Mouse (Mus musculus): Measurements from ENCODE around the gene C1ql4. TPM values are rescaled to one million over a fixed set of nuclear protein-coding genes. Genes with fewer than 3 reads are reported as not detected.

C1ql4 gene
- polyA plus RNA-seq, 1 experiment from 2014 or later, result not detected

DNA sequence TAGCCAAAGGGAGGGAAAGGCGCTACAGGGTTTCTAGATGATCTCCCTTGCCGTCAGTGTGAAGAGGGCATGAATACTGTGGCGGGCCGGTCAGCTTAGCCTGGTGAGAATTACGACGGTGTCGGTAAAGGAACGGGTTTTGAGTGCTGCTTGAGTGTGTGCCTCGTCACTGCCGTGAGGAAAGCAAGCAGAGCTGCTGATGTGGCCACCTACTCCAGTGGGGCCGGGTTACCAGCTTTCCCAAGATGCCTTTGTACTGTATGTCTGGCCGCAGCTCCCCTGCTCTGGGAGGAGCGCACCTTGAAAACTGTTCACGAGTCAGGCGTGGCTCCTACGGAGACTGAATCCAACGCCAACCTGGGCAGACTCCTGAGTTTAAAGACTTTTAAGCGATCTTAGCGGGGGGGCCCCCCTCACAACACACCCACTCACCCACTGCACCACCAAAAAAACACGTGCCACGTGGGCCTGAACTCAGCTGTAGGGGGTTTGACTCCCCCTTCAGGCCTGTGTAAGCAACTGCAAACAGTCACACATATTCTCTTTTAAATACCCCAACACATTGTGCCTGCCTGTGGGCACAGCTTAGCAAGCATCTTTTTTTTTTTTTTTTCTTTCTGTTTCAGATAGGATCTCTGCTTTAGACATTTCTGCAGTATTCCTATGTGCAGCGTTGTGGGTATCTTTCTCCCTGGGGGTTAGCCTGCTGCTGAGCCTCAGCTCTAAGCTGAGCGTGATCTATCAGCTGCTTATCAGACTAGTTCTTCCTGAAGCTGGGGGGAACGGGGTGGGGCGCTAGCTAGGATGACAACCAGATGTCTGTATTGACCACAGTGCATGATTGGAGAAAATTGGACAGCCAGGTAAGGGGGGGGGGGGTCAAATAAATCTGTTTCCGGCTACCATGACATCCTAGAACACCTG is 47.4 kb downstream of the C1ql4 start:
- Histone ChIP-seq H3K9me3 (ENCODE audit: low read length) (no peaks in the 10 kb centered on the region), H3K4me1 (ENCODE audit: insufficient read depth, low read depth, low read length) (no peaks in the 10 kb centered on the region), H3K27me3 (replicated peaks; ENCODE audit: insufficient read depth, low read length) (no peaks in the 10 kb centered on the region), H3K9ac (replicated peaks; ENCODE audit: low read depth) (no peak overlapping the region), H3K4me2 (replicated peaks; ENCODE audit: low read depth, low read length) (no peak overlapping the region), H3K36me3 (ENCODE audit: insufficient read depth, low read length) (peaks cover 3% of the 10 kb centered on the region; the same call in 1 of the 2 replicates), H3K4me3 (ENCODE audit: low read depth, low read length) (no peak overlapping the region), H3K27ac (ENCODE audit: low read length) (no peak overlapping the region)
- whole genome bisulfite sequencing, result 53% methylated on average over 26 of the region's 26 CpGs
- peak; percentile 59 for TF ChIP-seq CTCF (IDR thresholded peaks at IDR 0.05)
- TF ChIP-seq EP300 (IDR thresholded peaks at IDR 0.05), result no peak
- ATAC-seq (peak; percentile 65), DNase-seq (ENCODE audit: low spot score) (peak; percentile 64)

DNA sequence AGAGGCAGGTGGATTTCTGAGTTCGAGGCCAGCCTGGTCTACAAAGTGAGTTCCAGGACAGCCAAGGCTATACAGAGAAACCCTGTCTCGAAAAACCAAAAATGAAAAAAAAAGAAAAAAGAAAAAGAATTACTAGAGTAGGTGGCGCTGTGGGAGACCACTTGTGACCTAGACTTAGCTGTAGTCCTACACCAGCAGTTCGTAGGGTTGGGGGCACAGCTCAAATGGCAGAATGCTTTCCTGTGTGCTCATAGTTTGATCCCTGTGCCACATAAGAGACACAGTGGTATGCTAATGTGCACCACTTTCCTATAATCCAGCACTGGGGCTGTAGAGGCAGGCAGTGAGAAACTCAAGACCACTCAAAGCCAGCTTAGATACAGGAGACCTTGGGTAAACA is 48.3 kb downstream of the C1ql4 start:
- no peak overlapping the region for H3K4me3 ChIP-seq (ENCODE audit: low read depth, low read length)
- no peak for ATAC-seq
- H3K36me3 ChIP-seq (ENCODE audit: insufficient read depth, low read length), result peaks cover 9% of the 10 kb centered on the region; the same call in 1 of the 2 replicates
- DNase-seq (ENCODE audit: low spot score), result no peak
- TF ChIP-seq EP300 (IDR thresholded peaks at IDR 0.05), result no peak
- 0 out of 2 replicates have a peak, but pooled peaks have one; percentile 4 for TF ChIP-seq CTCF (IDR thresholded peaks at IDR 0.05)
- no peak overlapping the region for H3K4me2 ChIP-seq (replicated peaks; ENCODE audit: low read depth, low read length)
- H3K9me3 ChIP-seq (ENCODE audit: low read length), result no peaks in the 10 kb centered on the region
- no peaks in the 10 kb centered on the region for H3K4me1 ChIP-seq (ENCODE audit: insufficient read depth, low read depth, low read length)
- WGBS, result 60% methylated on average over 4 of the region's 4 CpGs
- H3K9ac ChIP-seq (replicated peaks; ENCODE audit: low read depth), result no peak overlapping the region
- no peak overlapping the region for H3K27ac ChIP-seq (ENCODE audit: low read length)
- no peaks in the 10 kb centered on the region for H3K27me3 ChIP-seq (replicated peaks; ENCODE audit: insufficient read depth, low read length)

DNA sequence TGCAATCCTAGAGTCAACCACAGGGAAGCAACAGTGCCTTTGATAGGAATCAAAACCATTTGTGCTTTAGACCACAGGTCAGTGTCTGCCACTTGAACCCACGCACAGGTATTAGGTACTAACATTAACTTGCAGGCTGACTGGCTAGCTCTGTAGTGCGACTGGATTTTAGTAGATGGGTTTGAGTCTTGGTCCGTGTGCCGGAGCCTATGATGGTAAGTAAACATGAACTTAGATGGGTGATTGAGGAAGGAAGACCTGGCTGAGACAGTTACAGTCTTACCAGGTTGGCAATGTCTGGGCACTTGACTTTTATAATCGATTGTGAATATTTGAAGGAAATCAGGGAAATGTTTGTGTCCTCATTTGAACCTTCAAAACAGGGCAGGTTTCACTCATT is 48.8 kb downstream of the C1ql4 start:
- no peak overlapping the region for H3K4me2 ChIP-seq (replicated peaks; ENCODE audit: low read depth, low read length)
- H3K36me3 ChIP-seq (ENCODE audit: insufficient read depth, low read length), result peaks cover 9% of the 10 kb centered on the region; the same call in 1 of the 2 replicates
- no peak overlapping the region for H3K4me3 ChIP-seq (ENCODE audit: low read depth, low read length)
- no peak overlapping the region for H3K9ac ChIP-seq (replicated peaks; ENCODE audit: low read depth)
- WGBS, result 89% methylated on average over 5 of the region's 5 CpGs
- H3K9me3 ChIP-seq (ENCODE audit: low read length), result no peaks in the 10 kb centered on the region
- no peak overlapping the region for H3K27ac ChIP-seq (ENCODE audit: low read length)
- TF ChIP-seq CTCF (IDR thresholded peaks at IDR 0.05) (no peak), EP300 (IDR thresholded peaks at IDR 0.05) (no peak)
- no peak for DNase-seq (ENCODE audit: low spot score)
- H3K4me1 ChIP-seq (ENCODE audit: insufficient read depth, low read depth, low read length), result no peaks in the 10 kb centered on the region
- ATAC-seq, result no peak
- H3K27me3 ChIP-seq (replicated peaks; ENCODE audit: insufficient read depth, low read length), result no peaks in the 10 kb centered on the region

DNA sequence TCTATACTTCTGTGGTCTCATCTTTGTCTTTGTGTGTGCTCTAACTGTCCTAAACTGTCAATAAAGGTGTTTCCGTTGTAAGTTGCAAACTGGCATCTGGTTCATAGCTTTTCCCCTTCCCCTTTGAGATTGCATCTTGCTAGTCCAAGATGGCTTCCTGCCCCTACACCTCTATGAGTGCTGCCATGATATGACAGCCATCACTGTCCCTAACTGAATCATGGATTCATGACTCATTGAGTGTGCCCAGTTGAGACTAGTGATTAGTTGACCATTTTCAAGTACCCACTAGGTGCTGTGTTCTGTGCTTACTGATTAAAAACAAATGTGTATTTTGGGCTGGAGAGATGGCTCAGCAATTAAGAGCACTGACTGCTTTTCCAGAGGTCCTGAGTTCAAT is 49.6 kb downstream of the C1ql4 start:
- Histone ChIP-seq H3K9ac (replicated peaks; ENCODE audit: low read depth) (no peak overlapping the region), H3K4me2 (replicated peaks; ENCODE audit: low read depth, low read length) (no peak overlapping the region), H3K4me1 (ENCODE audit: insufficient read depth, low read depth, low read length) (peaks cover 4% of the 10 kb centered on the region; the same call in 1 of the 2 replicates), H3K9me3 (ENCODE audit: low read length) (no peaks in the 10 kb centered on the region), H3K27me3 (replicated peaks; ENCODE audit: insufficient read depth, low read length) (no peaks in the 10 kb centered on the region), H3K27ac (ENCODE audit: low read length) (no peak overlapping the region), H3K4me3 (ENCODE audit: low read depth, low read length) (no peak overlapping the region), H3K36me3 (ENCODE audit: insufficient read depth, low read length) (peaks cover 9% of the 10 kb centered on the region; the same call in 1 of the 2 replicates)
- TF ChIP-seq CTCF (IDR thresholded peaks at IDR 0.05) (no peak), EP300 (IDR thresholded peaks at IDR 0.05) (no peak)
- no peak for ATAC-seq
- DNase-seq (ENCODE audit: low spot score), result no peak
- WGBS, result 95% methylated on average over 1 of the region's 1 CpGs

DNA sequence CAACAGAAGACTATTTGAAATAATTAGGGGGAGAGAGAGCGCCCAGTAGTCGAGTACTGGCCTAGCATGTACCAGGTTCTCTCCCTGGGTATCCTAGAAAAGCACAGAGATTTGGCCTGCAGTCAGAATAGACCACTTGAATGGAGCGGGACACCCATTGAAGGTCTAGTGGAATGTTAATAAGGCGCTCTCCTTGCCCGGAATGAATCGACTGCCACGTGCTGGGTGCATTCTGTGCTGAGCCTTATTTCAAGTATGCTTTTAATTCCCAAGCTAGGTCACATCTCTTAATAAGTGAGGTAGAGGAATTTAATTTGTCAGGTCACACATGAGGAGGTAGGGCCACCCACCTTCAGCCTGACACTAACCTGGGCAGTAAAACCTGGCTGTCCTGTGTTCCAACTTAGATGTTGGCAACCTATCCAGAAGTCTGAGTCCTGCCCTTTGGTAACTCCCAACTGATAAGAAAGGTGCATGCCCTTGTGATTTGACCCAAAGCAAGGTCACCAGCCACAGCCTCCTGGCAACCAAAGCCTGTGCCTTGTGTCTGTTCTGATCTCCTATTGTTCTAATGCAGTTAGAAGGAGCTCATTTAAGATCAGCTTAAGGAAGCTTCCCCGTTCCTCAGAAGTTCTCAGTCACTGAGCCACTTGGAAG is 51.2 kb downstream of the C1ql4 start:
- H3K27ac ChIP-seq (ENCODE audit: low read length), result no peak overlapping the region
- 70% methylated on average over 8 of the region's 8 CpGs for WGBS
- H3K9ac ChIP-seq (replicated peaks; ENCODE audit: low read depth), result no peak overlapping the region
- peaks cover 10% of the 10 kb centered on the region; the same call in 1 of the 2 replicates for H3K4me1 ChIP-seq (ENCODE audit: insufficient read depth, low read depth, low read length)
- no peaks in the 10 kb centered on the region for H3K27me3 ChIP-seq (replicated peaks; ENCODE audit: insufficient read depth, low read length)
- peak; percentile 55; the same call in 1 of the 2 replicates for TF ChIP-seq EP300 (IDR thresholded peaks at IDR 0.05)
- no peak for TF ChIP-seq CTCF (IDR thresholded peaks at IDR 0.05)
- DNase-seq (ENCODE audit: low spot score), result peak; percentile 66
- no peak overlapping the region for H3K4me3 ChIP-seq (ENCODE audit: low read depth, low read length)
- H3K9me3 ChIP-seq (ENCODE audit: low read length), result no peaks in the 10 kb centered on the region
- peak; percentile 74 for ATAC-seq
- peaks cover 9% of the 10 kb centered on the region; the same call in 1 of the 2 replicates for H3K36me3 ChIP-seq (ENCODE audit: insufficient read depth, low read length)
- no peak overlapping the region for H3K4me2 ChIP-seq (replicated peaks; ENCODE audit: low read depth, low read length)

DNA sequence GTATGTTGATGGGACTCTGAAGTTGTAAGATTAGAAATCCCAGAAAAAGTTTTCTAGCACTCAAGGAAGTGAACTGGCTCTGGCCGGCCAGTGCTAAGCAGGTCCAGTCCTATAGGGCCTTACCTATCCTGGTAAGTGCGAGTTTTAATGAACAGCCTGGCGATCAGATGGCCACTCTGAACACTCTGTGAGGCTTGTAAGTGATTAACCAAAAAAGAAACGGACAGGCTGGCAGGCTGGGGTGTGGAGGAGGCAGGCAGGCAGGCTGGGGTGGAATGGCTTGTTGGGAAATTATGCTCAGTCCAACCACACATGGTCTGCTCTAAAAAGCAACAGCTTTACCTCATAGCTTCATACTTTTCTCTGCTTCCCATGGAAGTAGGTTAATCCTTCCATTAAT is 52.2 kb downstream of the C1ql4 start:
- H3K27me3 ChIP-seq (replicated peaks; ENCODE audit: insufficient read depth, low read length), result no peaks in the 10 kb centered on the region
- H3K4me3 ChIP-seq (ENCODE audit: low read depth, low read length), result no peak overlapping the region
- H3K36me3 ChIP-seq (ENCODE audit: insufficient read depth, low read length), result peaks cover 9% of the 10 kb centered on the region; the same call in 1 of the 2 replicates
- DNase-seq (ENCODE audit: low spot score), result no peak
- H3K27ac ChIP-seq (ENCODE audit: low read length), result no peak overlapping the region
- no peak overlapping the region for H3K9ac ChIP-seq (replicated peaks; ENCODE audit: low read depth)
- H3K4me2 ChIP-seq (replicated peaks; ENCODE audit: low read depth, low read length), result no peak overlapping the region
- peaks cover 14% of the 10 kb centered on the region; the same call in 1 of the 2 replicates for H3K4me1 ChIP-seq (ENCODE audit: insufficient read depth, low read depth, low read length)
- 68% methylated on average over 4 of the region's 4 CpGs for WGBS
- no peak for ATAC-seq
- H3K9me3 ChIP-seq (ENCODE audit: low read length), result no peaks in the 10 kb centered on the region
- TF ChIP-seq CTCF (IDR thresholded peaks at IDR 0.05) (no peak), EP300 (IDR thresholded peaks at IDR 0.05) (no peak)

Small RNA genes within 50 kb of the gene (microRNA-seq; reads per million reads assigned to microRNA genes)
- gene Mir6960, result not detected

Other genes starting within 250 kb of the C1ql4 start
- gene Kmt2d, start 216.6 kb downstream of the C1ql4 start, polyA plus RNA-seq (2015; fragmentation: Nextera tagmentation; extraction: Ambion mirVana), result 8.7 and 11.1 TPM in 2 replicates
- 8.1 and 10.2 TPM in 2 replicates for gene Rhebl1, start 193.3 kb downstream of the C1ql4 start, polyA plus RNA-seq (2015; fragmentation: Nextera tagmentation; extraction: Ambion mirVana)
- 5.1 and 6.6 TPM in 2 replicates for gene Dhh, start 189.3 kb downstream of the C1ql4 start, polyA plus RNA-seq (2015; fragmentation: Nextera tagmentation; extraction: Ambion mirVana)
- gene Lmbr1l, start 169.6 kb downstream of the C1ql4 start, polyA plus RNA-seq (2015; fragmentation: Nextera tagmentation; extraction: Ambion mirVana), result 16.5 and 17.0 TPM in 2 replicates
- 415 and 427 TPM in 2 replicates for gene Tuba1b, start 153.3 kb downstream of the C1ql4 start, polyA plus RNA-seq (2015; fragmentation: Nextera tagmentation; extraction: Ambion mirVana)
- not detected in 2 replicates for gene Gm49450, start 134.3 kb downstream of the C1ql4 start, polyA plus RNA-seq (2015; fragmentation: Nextera tagmentation; extraction: Ambion mirVana)
- 881 and 945 TPM in 2 replicates for gene Tuba1a, start 134.1 kb downstream of the C1ql4 start, polyA plus RNA-seq (2015; fragmentation: Nextera tagmentation; extraction: Ambion mirVana)
- gene Tuba1c, start 57.9 kb downstream of the C1ql4 start, polyA plus RNA-seq (2015; fragmentation: Nextera tagmentation; extraction: Ambion mirVana), result 45.1 and 53.2 TPM in 2 replicates
- 0.32 and 0.42 TPM in 2 replicates for gene Prph, start 32.6 kb downstream of the C1ql4 start, polyA plus RNA-seq (2015; fragmentation: Nextera tagmentation; extraction: Ambion mirVana)
- 0.95 and 0.99 TPM in 2 replicates for gene Troap, start 13.2 kb downstream of the C1ql4 start, polyA plus RNA-seq (2015; fragmentation: Nextera tagmentation; extraction: Ambion mirVana)
- 0.50 and 0.96 TPM in 2 replicates for gene Dnajc22, start 5.4 kb upstream of the C1ql4 start, polyA plus RNA-seq (2015; fragmentation: Nextera tagmentation; extraction: Ambion mirVana)
- gene Spats2, start 38.1 kb upstream of the C1ql4 start, polyA plus RNA-seq (2015; fragmentation: Nextera tagmentation; extraction: Ambion mirVana), result 13.7 and 16.3 TPM in 2 replicates
- 0.21 and 0.63 TPM in 2 replicates for gene Kcnh3, start 137.0 kb upstream of the C1ql4 start, polyA plus RNA-seq (2015; fragmentation: Nextera tagmentation; extraction: Ambion mirVana)
- gene Mcrs1, start 164.1 kb upstream of the C1ql4 start, polyA plus RNA-seq (2015; fragmentation: Nextera tagmentation; extraction: Ambion mirVana), result 96.9 and 102 TPM in 2 replicates
- gene Prpf40b, start 207.3 kb upstream of the C1ql4 start, polyA plus RNA-seq (2015; fragmentation: Nextera tagmentation; extraction: Ambion mirVana), result 37.1 and 39.9 TPM in 2 replicates
- gene Fam186b, start 208.1 kb upstream of the C1ql4 start, polyA plus RNA-seq (2015; fragmentation: Nextera tagmentation; extraction: Ambion mirVana), result 0.07 TPM in 1 of 2 replicates, not detected in the other

All from lung, postnatal 0 days (tissue).